Mouse (Mus musculus) left cerebral cortex, adult 9 months (tissue): ENCODE data around the gene Tatdn2.
A peak's percentile ranks its signal among the peaks of the same experiment; 100 is the strongest.

Experiments
- DNase-seq, 2 experiments: peaks; one replicate each; pipeline ENCODE4 v3.0.0; 2022; ENCODE audit warnings: low spot score in 2 of 2

The Tatdn2 gene

DNA sequence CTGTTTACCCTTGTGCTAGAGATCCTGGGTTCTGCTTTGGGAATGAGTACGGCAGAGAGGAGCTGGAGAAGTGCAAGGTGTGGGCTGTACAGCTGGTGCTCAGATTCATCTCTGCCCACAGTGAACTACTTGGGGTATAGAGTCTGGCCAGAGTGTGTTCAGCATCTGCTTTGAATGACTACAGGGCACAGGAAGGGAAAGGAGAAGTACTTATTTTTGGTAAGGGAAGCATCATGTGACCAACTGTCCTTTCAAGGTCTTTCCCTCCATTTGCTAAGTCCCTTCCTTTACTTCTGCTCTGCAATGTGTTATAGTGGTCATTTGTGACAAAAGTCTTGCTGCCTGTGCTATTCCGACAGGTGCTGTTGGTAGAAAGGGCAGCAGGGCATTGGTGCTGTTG is 17.4 kb downstream of the Tatdn2 start:
- DNase-seq, result peak in 1 of 2 experiments; percentile 16

DNA sequence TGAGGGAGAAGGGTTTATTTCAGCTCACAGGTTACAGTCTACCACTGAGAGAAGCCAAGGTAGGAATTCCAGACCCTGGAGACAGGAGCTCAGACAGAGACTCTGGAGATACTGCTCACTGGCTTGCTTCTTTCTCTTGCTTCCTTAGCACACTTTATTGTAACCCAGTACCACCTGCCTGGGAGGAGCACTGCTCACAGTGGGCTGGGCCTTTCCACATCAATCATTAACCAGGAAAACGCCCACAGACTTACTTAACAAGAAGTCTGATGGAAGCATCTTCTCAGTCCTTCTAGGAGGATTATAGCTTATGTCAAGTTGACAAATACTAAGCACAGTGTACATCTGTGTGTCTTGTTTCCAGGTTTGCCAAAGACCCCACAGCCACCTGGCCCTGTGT is 17.9 kb downstream of the Tatdn2 start:
- no peak for DNase-seq

DNA sequence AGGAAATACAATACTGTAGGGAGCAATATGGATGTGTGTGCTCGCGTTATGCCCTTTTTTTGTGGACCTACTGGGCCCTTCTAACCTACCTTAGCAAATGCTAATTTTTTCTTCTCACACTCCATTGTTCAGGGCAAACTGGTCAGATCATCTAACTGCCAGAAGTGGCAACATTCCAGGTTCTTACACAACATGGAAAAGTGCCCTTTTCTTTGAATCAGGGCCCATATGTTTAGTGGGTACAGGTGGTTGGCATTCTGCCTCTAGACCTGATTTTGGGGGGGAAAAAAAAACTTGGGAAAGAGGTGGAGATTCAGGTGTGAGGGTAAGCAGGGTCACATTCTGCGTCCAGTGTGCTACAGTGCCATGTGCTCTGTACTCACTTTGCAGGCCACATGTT is 20.7 kb downstream of the Tatdn2 start:
- DNase-seq, result no peak

DNA sequence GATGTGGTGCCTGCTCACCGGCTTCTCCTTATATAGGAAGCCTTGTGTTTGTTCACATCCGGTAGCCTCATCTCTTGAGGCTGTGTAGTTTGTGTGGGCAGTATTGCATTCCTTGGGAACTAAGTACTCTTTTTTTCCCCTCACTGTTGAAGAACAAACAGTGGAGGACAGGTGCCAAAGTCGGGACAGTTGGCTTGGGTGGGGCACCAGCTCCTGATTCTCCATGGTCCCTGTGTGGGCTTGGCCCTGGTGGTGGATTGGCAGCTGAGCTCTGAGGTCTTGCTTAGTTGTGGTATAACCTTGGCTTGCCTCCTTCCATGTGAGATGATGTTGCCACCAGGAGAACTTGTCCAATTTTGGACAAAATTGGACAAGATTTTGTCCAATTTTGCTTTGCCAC is 23.0 kb downstream of the Tatdn2 start, which contains the start of gene Ghrl:
TSS of gene Ghrl (minus strand) at position 3 of the 400 bp plus-strand sequence.
- no peak for DNase-seq

DNA sequence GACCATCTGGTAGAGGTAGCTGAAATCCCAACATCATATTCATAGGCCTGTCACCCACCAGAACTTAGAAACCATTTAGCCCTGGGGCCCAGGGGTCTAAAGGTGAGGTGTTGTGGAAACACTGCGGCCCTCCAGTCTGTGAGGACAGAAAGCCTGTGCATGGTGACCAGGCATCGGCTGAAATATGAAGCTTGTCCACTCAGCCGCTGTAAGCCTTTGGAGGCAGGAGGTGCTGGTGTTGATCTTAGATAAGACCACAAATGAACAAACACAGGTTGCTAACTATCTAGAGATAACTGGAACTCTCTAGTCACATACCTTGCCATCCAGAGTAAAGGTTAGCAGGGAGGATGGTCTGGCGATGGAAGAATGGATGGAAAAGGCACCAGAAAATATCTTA is 24.2 kb downstream of the Tatdn2 start:
- no peak for DNase-seq

DNA sequence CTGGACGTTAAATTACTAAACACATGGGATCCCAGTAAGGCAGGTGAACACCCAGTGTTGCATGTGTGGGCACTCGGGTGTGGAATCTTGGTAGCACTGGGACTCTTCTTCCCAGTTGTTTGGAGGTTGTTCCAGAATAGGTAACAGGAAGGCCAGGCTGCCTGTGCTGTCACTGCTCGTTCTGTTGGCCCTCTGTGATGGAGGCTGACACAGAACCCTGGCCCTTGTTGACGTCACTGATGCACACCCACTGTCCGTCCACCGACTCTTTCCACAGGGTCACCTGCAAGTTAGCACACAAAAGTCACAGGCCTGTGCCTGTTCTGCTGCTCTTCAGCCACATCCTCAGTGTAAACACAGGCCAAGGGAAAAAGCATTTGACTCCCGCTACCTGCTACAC is 31.3 kb downstream of the Tatdn2 start:
- no peak for DNase-seq

DNA sequence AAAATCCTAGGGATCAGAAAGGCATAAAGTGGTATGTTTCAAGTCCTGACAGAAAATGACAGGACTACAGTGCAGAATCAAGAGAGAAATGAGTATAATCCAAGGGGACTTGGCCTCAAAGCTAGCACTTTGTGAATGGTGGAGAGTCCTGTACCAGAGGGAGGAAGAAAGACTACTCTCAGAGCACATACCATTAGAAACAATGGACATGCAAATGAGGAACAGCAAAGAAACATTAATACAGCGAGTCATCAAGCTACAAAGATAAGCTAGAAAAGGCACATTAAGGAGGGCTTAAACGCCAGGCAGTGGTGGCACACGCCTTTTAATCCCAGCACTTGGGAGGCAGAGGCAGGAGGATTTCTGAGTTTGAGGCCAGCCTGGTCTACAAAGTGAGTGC is 34.4 kb downstream of the Tatdn2 start:
- no peak for DNase-seq

DNA sequence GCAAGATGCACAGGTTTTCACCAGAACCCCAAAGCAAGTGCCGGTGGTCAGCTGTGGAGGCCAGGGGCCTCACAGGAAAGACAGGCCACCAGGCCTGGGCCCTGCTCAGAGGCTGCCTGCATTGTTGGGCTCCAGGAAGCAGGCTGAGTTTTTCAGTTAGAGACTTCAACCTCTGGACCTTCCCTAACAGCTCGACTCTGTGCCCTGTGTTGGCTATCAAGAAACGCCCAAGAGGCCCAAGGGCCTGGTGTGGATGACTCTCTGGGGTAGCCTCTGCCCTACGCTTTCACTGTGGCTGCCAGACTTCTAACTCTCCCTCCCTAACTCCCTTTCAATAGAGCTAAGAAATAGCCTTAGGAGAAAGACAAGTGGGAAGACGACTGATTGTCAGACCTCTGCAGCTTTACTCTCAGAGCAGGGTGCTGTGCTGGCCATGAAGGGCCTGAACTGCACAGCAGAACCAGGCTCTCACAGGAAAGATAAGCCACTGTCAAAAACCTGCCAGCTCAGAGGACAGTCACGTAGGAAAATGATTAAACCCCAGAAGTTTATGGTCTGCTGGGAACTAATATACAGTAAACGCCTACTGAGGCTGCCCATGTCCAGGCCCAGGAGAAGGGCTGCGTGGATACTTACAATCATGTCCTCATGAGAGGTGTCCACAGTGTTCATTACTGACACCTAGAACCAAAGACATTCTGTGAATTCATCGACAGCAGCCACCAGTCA is 40.6 kb downstream of the Tatdn2 start:
- DNase-seq, result no peak

DNA sequence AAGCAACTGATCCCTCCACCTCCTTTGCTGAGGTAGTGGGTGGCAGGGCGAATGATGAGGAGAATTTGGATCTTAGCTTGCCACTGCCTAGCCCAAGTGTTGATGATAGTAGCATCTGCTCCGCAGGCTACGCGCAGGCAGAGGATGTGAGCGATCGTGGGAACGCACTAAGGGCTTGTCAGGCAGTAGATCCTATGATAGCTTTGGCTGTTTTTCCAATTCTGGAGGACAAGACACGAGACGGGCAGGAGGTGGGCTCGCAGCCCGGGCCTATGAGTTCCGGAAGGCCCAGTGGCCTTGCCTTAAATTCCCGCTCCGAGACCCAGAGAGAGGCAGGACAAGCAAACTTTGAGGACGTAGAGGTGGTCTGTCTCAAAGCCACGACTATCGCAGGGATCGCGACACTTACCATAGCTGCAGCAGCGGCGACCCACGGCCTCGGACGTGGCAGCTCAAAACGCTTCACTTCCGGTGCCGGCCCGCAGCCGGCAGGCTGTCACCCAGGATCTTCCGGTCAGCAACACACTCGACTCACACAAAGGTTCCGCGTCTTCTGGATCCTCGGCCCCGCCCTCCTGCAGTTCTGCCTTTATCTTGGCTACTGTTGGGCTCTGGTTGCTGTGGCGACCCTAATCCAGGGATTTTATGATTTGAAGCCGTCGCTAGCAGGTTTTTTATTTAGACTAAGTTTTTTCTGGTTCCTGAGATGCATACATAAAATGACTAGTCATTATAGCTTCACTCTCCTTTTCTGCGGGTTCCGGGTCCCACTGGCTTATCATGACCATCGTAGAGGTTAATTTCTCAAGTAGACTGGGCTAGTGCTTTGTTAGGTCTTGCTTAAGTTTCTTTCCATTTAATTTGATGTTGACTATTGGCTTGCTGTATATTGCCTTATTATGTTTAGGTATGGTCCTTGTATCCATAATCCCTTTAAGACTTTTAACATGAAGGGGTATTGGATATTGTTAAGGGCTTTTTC is 43.7 kb downstream of the Tatdn2 start, which contains the start of gene Sec13:
TSS of gene Sec13 (minus strand) at position 508 of the 982 bp plus-strand sequence.
- peak in 1 of 2 experiments; percentile 86 for DNase-seq

DNA sequence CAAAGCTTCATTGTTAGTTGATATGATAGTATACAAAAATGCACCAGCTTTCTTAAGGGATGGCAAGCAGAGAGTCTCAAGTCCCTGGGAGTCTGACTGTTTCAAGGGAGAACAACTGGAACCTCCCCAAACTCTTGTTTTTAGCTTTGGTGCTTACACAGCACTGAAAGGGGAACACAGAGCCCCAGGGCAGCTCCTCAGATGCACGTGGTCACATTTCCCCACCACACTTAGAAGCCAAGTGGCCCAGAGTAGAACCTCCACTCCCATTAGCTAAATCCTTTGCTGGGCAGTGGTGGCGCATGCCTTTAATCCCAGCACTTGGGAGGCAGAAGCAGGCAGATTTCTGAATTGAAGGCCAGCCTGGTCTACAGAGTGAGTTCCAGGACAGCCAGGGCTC is 44.6 kb downstream of the Tatdn2 start:
- no peak for DNase-seq

DNA sequence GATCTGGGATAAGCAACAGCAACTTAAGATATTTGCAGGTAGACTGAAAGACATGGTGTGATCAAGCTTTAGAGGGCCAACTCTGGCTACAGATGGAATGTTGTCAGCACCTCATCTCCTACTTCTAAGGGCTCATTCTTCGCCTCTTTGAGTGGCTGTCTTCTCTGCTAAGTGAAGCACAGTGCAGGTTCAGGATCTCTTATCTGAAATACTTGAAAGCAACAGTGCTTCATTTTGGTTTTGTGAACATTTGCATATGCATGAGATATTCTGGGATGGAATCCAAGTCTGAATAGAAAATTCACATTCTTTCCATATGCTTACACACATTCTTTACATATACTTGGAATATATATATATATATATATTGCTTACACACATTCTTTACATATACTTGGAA is 45.5 kb downstream of the Tatdn2 start:
- no peak for DNase-seq

DNA sequence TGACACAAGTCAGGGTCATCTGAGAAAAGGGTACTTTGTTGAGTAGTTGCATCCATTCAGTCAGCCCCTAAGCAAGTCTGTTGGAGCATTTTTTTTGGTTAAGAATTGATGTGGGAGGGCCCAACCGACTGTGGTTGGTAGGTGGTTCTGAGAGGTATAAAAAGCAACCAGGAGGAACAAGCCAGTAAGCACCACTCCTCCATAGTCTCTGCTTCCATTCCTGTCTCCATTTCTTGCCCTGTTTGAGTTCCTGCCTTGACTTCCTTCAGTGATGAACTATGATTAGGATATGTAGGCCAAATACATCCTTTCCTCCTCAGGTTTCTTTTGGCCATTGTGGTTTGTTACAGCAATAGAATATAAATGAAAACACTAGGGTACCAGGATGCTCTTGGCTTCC is 46.3 kb downstream of the Tatdn2 start:
- no peak for DNase-seq

DNA sequence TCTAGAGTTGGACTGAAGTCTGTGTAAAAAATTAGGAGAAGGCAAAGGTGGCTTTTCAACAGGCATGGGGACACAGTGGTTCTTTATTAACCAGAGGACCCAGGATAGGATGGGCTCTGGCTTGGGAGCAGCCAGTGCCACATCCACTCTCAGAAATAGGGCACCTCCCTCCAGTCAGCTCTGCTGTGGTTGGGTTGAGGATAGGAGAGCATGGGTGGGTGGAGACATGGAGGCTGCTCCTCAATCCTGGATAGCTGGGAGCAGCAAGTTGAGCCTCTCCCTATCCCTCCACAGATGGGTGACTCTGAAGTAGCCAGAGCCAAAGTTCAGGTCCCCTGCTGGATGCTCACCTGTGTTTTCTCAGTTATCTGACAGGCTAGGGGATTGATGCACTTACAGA is 48.3 kb downstream of the Tatdn2 start:
- no peak for DNase-seq

DNA sequence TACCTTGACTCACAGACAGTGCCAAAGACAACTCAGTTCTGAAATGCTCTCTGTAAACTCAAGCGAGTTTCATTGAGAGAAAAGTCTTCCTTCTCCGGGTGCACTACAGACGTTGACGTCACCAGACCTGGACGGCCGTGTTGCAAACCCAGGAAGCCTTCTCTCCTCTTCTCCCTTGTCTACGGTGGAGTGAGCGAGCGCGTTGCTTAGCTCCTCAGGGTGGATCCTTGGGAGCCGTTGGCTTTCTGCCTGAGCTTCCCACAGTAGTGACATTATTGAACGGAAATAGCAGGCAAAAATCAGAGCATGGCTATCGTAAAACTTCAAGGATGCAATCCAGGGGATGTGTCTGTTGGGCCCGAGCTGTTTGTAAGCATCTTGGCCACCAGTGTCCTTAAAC is 50.4 kb downstream of the Tatdn2 start:
- peak in 1 of 2 experiments; percentile 39 for DNase-seq

DNA sequence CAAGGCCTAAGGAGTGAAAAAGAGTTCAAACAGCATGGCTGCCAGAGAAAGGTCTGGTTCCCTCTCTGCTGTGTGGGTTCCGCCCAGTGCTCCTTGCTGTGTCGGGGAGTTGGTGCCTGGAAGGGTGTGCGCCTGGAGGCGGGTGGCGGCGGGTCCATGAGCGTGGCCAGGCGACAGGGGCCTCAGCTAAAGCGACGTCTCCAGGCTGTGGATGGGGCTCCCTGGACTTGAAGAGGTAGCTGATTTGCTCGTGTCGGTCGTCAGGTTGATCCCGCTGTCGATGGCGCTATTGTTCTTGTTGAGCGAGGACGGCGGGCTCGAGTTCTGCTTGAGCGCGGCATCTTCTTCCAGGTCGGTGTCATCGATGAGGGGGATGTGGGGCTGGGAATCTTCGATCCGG is 51.5 kb downstream of the Tatdn2 start:
- DNase-seq, result no peak

DNA sequence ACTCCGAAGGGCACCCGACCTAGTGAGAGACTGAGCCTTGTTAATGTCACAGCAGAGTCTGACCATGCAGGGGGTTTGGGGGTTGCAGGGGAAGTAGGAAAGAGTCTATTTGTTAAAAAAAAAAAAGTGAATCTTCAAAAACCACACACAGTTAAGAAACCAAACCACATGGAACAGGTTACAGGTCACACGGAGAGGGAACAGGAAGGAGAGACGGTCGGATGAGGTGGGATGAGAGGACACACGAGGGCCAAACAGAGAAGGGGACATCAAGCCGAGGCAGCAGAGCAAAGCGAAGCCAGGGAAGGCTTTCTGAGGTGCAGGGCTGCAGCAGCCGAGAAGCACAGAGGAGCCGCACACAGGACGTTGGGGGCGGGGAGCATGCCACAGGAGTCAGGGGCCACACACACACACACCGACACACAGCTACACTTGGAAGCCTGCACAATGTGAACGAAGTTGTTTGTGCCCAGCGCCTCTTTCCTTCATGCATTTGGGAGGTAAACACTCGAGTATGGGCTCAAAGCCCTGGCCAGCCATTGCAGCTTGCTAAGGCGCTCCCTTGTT is 52.4 kb downstream of the Tatdn2 start:
- no peak for DNase-seq
